Mouse (Mus musculus) ES-E14 (cell line): ENCODE measurements around the gene Med24. TPM values are rescaled to one million over a fixed set of nuclear protein-coding genes. Genes with fewer than 3 reads are reported as not detected.
"Not testable (repeated sequence)": the region's sequence is repeated elsewhere in the genome, so short reads cannot be mapped to it uniquely, and the experiment has no call there.

ENCODE experiments used
- DNase-seq: peaks from one replicate; pipeline ENCODE4 v3.0.0-alpha.2; 2013; ENCODE audit warnings: low read depth, low spot score
- H3K27ac ChIP-seq: 2 replicates; pipeline ENCODE4 v1.5.1; 2012; ENCODE audit warnings: low read depth, mild to moderate bottlenecking, low read length, moderate library complexity, mixed read lengths; ENCODE audit not compliant: poor library complexity, insufficient read depth, severe bottlenecking
- H3K36me3 ChIP-seq: 2 replicates; pipeline ENCODE4 v1.6.1; 2012; ENCODE audit warnings: mild to moderate bottlenecking, low read length, moderate library complexity, mixed read lengths; ENCODE audit not compliant: control insufficient read depth, poor library complexity, insufficient read depth, severe bottlenecking
- H3K4me1 ChIP-seq, 2 experiments: fragments of 150-350 bp in 1 of 2; sonication (generic) in 1 of 2; 2 replicates each; pipeline ENCODE4 v1.6.1; 2012; ENCODE audit warnings: low read length in 2 of 2, mild to moderate bottlenecking in 1 of 2, mixed read lengths in 1 of 2; ENCODE audit not compliant: control insufficient read depth in 2 of 2, insufficient read depth in 2 of 2, poor library complexity in 1 of 2
- H3K4me3 ChIP-seq, 2 experiments: fragments of 150-350 bp in 1 of 2; sonication (generic) in 1 of 2; 2 replicates each; pipeline ENCODE4 v1.5.1; 2012; ENCODE audit warnings: low read length in 2 of 2, low read depth in 1 of 2, mild to moderate bottlenecking in 1 of 2, mixed read lengths in 1 of 2; ENCODE audit not compliant: insufficient read depth in 1 of 2, poor library complexity in 1 of 2, severe bottlenecking in 1 of 2
- H3K9ac ChIP-seq: 2 replicates; pipeline ENCODE4 v1.6.1; 2012; ENCODE audit warnings: low read depth, mild to moderate bottlenecking, low read length, mixed read lengths; ENCODE audit not compliant: poor library complexity, insufficient read depth, severe bottlenecking
- H3K9me3 ChIP-seq: fragments of 150-350 bp; sonication (generic); 2 replicates; pipeline ENCODE4 v1.6.1; 2012; ENCODE audit warnings: low read depth, mild to moderate bottlenecking, low read length; ENCODE audit not compliant: control insufficient read depth, insufficient read depth
- CHD2 ChIP-seq: IDR thresholded peaks from 2 replicates; pipeline ENCODE4 v1.6.1; 2014; ENCODE audit warnings: mild to moderate bottlenecking, low read depth, low read length, inconsistent platforms
- HCFC1 ChIP-seq: IDR thresholded peaks from 2 replicates; pipeline ENCODE4 v1.6.1; 2012; ENCODE audit warnings: low read length, inconsistent platforms, borderline replicate concordance; ENCODE audit not compliant: insufficient read depth
- MAFK ChIP-seq: IDR thresholded peaks from 2 replicates; pipeline ENCODE4 v1.6.1; 2014; ENCODE audit warnings: mild to moderate bottlenecking, low read depth, low read length, inconsistent platforms; ENCODE audit not compliant: insufficient read depth
- ZC3H11A ChIP-seq: IDR thresholded peaks from 2 replicates; pipeline ENCODE4 v1.6.1; 2012; ENCODE audit warnings: low read depth, mild to moderate bottlenecking, inconsistent platforms, low read length, borderline replicate concordance
- ZNF384 ChIP-seq: IDR thresholded peaks from 2 replicates; pipeline ENCODE4 v1.6.1; 2012; ENCODE audit warnings: low read depth, low read length, inconsistent platforms
- in situ Hi-C, 2 experiments: fragments of 600-800 bp; cut with MboI; formaldehyde crosslinking; loops; one replicate each; pipeline ENCODE4 v1.15.1; 2025; ENCODE audit warnings: low sequenced_read_pairs in 2 of 2, inconsistent platforms in 1 of 2; ENCODE audit not compliant: unreplicated experiment in 2 of 2
- total RNA-seq: library from RNA; depleted of rRNA; stranded (reverse); fragments of 300-350 nt; gene quantifications from 2 replicates; pipeline ENCODE4 v1.2.3, GENCODE M21; 2012

Gene Med24
- total RNA-seq, 1 experiment, result 53.5 TPM

DNA sequence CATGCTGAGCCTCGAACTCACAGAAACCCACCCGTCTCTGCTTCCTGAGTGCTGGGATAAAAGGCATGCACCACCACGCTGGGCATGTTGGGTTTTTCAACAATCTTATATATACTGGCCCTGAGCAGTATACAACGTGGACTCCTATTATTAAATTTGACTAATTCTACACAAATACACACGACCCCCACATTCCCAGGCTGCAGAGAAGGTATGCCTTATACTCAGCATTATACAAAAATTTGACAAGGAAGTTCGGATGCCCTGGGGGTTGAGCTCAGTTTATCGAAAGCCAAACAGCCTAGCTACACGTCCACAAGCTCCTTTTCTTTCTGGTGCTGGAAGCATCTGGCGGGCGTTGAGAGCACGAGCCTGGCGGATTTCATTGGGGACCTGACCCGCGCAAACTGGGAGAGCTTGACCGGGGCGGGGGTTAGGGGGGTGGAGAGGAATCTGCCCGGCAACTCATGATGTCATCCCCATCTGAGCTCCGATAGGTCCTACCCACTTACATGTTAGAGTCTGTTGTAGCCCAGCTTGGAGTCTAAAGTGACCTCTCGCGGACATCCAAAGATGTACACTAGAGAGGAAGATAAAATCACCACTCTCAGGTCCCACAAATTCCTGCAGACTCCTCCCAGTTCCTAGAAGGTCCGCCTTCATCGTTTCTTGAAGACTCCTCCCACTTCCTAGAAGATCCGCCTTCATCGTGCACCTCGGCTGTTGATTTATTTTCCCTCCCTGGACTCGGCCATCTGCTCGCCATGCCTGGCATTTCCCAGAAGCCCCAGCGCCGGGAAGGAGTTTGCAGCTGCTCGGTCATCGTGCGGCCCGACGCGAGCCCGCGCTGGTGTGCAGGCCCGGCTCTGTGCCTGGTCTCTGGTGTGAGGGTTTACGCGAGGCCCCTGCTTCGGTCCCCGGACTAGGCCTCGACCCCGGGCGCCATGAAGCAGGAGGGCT is 47.2 kb downstream of the Med24 start, which contains the start of gene Psmd3:
Psmd3 (plus strand) TSS at position 769 of the 960 bp plus-strand sequence.
- H3K4me1 ChIP-seq, result peaks cover 9 to 12% of the 10 kb centered on the region in 2 experiments

DNA sequence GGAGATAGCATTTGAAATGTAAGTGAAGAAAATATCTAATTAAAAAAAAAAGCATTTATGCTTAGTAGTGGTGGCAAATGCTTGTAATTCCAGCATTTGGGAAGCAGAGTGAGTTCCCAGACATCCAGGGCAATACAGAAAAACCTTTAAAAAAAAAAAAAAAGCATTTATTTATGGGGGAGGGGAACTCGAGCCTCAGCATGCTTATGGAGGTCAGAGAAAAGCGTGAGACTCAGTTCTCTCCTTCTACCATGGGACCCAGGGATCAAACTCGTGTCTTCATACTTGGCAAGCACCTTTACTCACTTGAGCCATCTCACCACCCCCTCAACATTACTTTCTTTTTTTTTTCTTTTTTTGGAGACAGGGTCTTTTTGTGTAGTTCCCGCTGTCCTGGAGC is 48.0 kb downstream of the Med24 start:
- peaks cover 9 to 15% of the 10 kb centered on the region in 2 experiments for H3K4me1 ChIP-seq
- in situ Hi-C loops, result no loop called here
- H3K36me3 ChIP-seq, result peaks cover 13% of the 10 kb centered on the region
- peak overlapping the region in 1 of 2 experiments; percentile 91; a peak in 1 of 4 replicates for H3K4me3 ChIP-seq
- H3K27ac ChIP-seq, result peak overlapping the region; percentile 90; the same call in 1 of the 2 replicates
- DNase-seq, result no peak
- no peaks in the 10 kb centered on the region for H3K9me3 ChIP-seq
- TF ChIP-seq ZNF384, result peak; percentile 57
- no peak for TF ChIP-seq HCFC1
- H3K9ac ChIP-seq, result peak overlapping the region; percentile 88; the same call in 1 of the 2 replicates

More for the DNA sequence above, 47.2 kb downstream of the Med24 start, which contains the start of gene Psmd3:
- Histone ChIP-seq H3K9me3 (no peaks in the 10 kb centered on the region), H3K36me3 (peaks cover 20% of the 10 kb centered on the region), H3K4me3 (peak within 1 kb of the TSS; percentile 91 to 100), H3K27ac (peak within 1 kb of the TSS; percentile 90), H3K9ac (peak within 1 kb of the TSS; percentile 99)
- TF ChIP-seq CHD2 (peak; percentile 94), HCFC1 (peak; percentile 90), ZNF384 (peak; percentile 52; the same call in 1 of the 2 replicates), ZC3H11A (no peak), MAFK (no peak; the same call in 1 of the 2 replicates)
- peak; percentile 99 for DNase-seq
- in situ Hi-C loops, result no loop called here

DNA sequence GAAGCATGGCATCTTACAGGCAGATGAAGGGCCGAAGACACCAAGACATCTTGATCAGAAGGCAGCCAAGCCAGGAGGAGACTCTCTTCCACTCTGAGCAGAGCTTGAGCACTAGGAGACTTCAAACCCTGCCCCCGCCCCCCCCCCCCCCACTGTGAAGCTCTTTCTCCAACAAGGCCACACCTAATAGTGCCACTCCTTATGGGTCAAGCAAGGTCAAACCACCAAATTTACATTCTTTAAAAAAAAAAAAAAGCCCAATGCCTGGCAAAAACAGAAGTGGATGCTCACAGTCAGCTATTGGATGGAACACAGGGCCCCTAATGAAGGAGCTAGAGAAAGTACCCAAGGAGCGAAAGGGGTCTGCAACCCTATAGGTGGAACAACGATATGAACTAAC is 48.6 kb downstream of the Med24 start:
- in situ Hi-C loops, H3K36me3 ChIP-seq, H3K9me3 ChIP-seq, H3K9ac ChIP-seq, H3K4me3 ChIP-seq: not testable (repeated sequence)
- H3K27ac ChIP-seq, result peak overlapping the region; percentile 90; the same call in 1 of the 2 replicates
- peak; percentile 88 for TF ChIP-seq ZNF384
- DNase-seq, result peak; percentile 52
- peaks cover 12 to 17% of the 10 kb centered on the region in 2 experiments for H3K4me1 ChIP-seq

DNA sequence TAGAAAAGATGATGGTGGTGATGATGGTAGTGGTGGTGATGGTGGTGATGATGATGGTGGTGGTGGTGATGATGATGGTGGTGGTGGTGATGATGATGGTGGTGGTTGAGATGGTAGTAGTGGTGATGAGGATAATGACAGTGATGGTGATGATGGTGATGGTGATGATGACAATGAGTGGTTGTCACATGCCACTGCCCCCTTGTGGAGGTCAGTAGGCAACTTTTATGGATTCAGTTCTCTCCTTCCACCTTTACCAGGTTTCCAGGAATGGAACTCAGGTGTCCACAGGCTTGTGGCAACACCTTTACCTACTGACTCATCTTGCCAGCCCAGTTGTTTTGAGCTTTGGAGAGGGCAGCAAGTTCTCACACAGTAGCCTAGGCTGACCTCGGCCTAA is 49.2 kb downstream of the Med24 start:
- peaks cover 2% of the 10 kb centered on the region; the same call in 1 of the 2 replicates for H3K36me3 ChIP-seq
- H3K4me1 ChIP-seq, result peaks cover 12 to 17% of the 10 kb centered on the region in 2 experiments
- peak overlapping the region; percentile 79; the same call in 1 of the 2 replicates for H3K27ac ChIP-seq
- H3K4me3 ChIP-seq, result no peak overlapping the region
- in situ Hi-C loops, result no loop called here
- H3K9ac ChIP-seq, result no peak overlapping the region
- no peaks in the 10 kb centered on the region for H3K9me3 ChIP-seq
- TF ChIP-seq ZNF384 (no peak), ZC3H11A (no peak), HCFC1 (no peak), MAFK (no peak)
- DNase-seq, result no peak
